Mouse (Mus musculus): ENCODE data around the gene Sntg2. TPM values are rescaled to one million over a fixed set of nuclear protein-coding genes. Genes with fewer than 3 reads are reported as not detected.

Sntg2 gene
- polyA plus RNA-seq, 1 experiment from 2014 or later, result 0.74 TPM

- no peaks in the 10 kb centered on the region for H3K27me3 ChIP-seq (ENCODE audit: control insufficient read depth, insufficient read depth, low read length)
- 92% methylated on average over 5 of the region's 5 CpGs for WGBS
These were observed 208.6 kb downstream of the Sntg2 start for GRCm38 (mm10) chr12:30164538-30164937.

GRCm38 (mm10) chr12:30164005-30164404, 209.2 kb downstream of the Sntg2 start:
- WGBS, result 95% methylated on average over 6 of the region's 6 CpGs
- DNase-seq (ENCODE audit: low spot score, missing footprints), result no peak
- H3K27ac ChIP-seq (ENCODE audit: low read depth, low read length), result no peak overlapping the region
- no peak for ATAC-seq (ENCODE audit: low FRiP score)
- no peaks in the 10 kb centered on the region for H3K4me1 ChIP-seq (ENCODE audit: control insufficient read depth, insufficient read depth, low read length)
- no peak overlapping the region for H3K4me3 ChIP-seq (ENCODE audit: low read depth, low read length)
- no peak overlapping the region for H3K4me2 ChIP-seq
- H3K36me3 ChIP-seq (ENCODE audit: control insufficient read depth, insufficient read depth, low read length), result no peaks in the 10 kb centered on the region
- H3K27me3 ChIP-seq (ENCODE audit: control insufficient read depth, insufficient read depth, low read length), result no peaks in the 10 kb centered on the region
- H3K9me3 ChIP-seq (ENCODE audit: control insufficient read depth, low read length), result no peaks in the 10 kb centered on the region
- H3K9ac ChIP-seq (ENCODE audit: low read length), result no peak overlapping the region

More at GRCm38 (mm10) chr12:30164538-30164937, 208.6 kb downstream of the Sntg2 start:
- no peaks in the 10 kb centered on the region for H3K4me1 ChIP-seq (ENCODE audit: control insufficient read depth, insufficient read depth, low read length)
- no peak overlapping the region for H3K27ac ChIP-seq (ENCODE audit: low read depth, low read length)
- ATAC-seq (ENCODE audit: low FRiP score), result no peak
- no peak overlapping the region for H3K4me3 ChIP-seq (ENCODE audit: low read depth, low read length)
- DNase-seq (ENCODE audit: low spot score, missing footprints), result no peak
- H3K36me3 ChIP-seq (ENCODE audit: control insufficient read depth, insufficient read depth, low read length), result no peaks in the 10 kb centered on the region
- H3K9me3 ChIP-seq (ENCODE audit: control insufficient read depth, low read length), result no peaks in the 10 kb centered on the region
- H3K9ac ChIP-seq (ENCODE audit: low read length), result no peak overlapping the region
- H3K4me2 ChIP-seq, result no peak overlapping the region

- Histone ChIP-seq H3K4me2 (no peak overlapping the region), H3K27ac (ENCODE audit: low read depth, low read length) (no peak overlapping the region), H3K9ac (ENCODE audit: low read length) (no peak overlapping the region), H3K4me3 (ENCODE audit: low read depth, low read length) (no peak overlapping the region), H3K36me3 (ENCODE audit: control insufficient read depth, insufficient read depth, low read length) (no peaks in the 10 kb centered on the region), H3K9me3 (ENCODE audit: control insufficient read depth, low read length) (no peaks in the 10 kb centered on the region), H3K27me3 (ENCODE audit: control insufficient read depth, insufficient read depth, low read length) (no peaks in the 10 kb centered on the region), H3K4me1 (ENCODE audit: control insufficient read depth, insufficient read depth, low read length) (no peaks in the 10 kb centered on the region)
- no peak for ATAC-seq (ENCODE audit: low FRiP score)
- WGBS, result 85% methylated on average over 5 of the region's 5 CpGs
- no peak for DNase-seq (ENCODE audit: low spot score, missing footprints)
These were observed 211.3 kb downstream of the Sntg2 start for GRCm38 (mm10) chr12:30161731-30162406.

GRCm38 (mm10) chr12:30160475-30160874, 212.7 kb downstream of the Sntg2 start:
- Histone ChIP-seq H3K36me3 (ENCODE audit: control insufficient read depth, insufficient read depth, low read length) (no peaks in the 10 kb centered on the region), H3K9ac (ENCODE audit: low read length) (no peak overlapping the region), H3K4me3 (ENCODE audit: low read depth, low read length) (no peak overlapping the region), H3K27ac (ENCODE audit: low read depth, low read length) (no peak overlapping the region), H3K4me1 (ENCODE audit: control insufficient read depth, insufficient read depth, low read length) (no peaks in the 10 kb centered on the region), H3K4me2 (no peak overlapping the region), H3K9me3 (ENCODE audit: control insufficient read depth, low read length) (no peaks in the 10 kb centered on the region), H3K27me3 (ENCODE audit: control insufficient read depth, insufficient read depth, low read length) (no peaks in the 10 kb centered on the region)
- ATAC-seq (ENCODE audit: low FRiP score) (no peak), DNase-seq (ENCODE audit: low spot score, missing footprints) (no peak)
- WGBS, result 86% methylated on average over 3 of the region's 3 CpGs

- Histone ChIP-seq H3K27me3 (ENCODE audit: control insufficient read depth, insufficient read depth, low read length) (no peaks in the 10 kb centered on the region), H3K9me3 (ENCODE audit: control insufficient read depth, low read length) (no peaks in the 10 kb centered on the region), H3K9ac (ENCODE audit: low read length) (no peak overlapping the region), H3K36me3 (ENCODE audit: control insufficient read depth, insufficient read depth, low read length) (no peaks in the 10 kb centered on the region), H3K4me3 (ENCODE audit: low read depth, low read length) (no peak overlapping the region), H3K4me2 (no peak overlapping the region), H3K4me1 (ENCODE audit: control insufficient read depth, insufficient read depth, low read length) (no peaks in the 10 kb centered on the region), H3K27ac (ENCODE audit: low read depth, low read length) (no peak overlapping the region)
- no peak for DNase-seq (ENCODE audit: low spot score, missing footprints)
- WGBS, result 89% methylated on average over 8 of the region's 8 CpGs
- ATAC-seq (ENCODE audit: low FRiP score), result no peak
These were observed 213.4 kb downstream of the Sntg2 start for GRCm38 (mm10) chr12:30159788-30160187.

GRCm38 (mm10) chr12:30154079-30154673, 219.0 kb downstream of the Sntg2 start:
- Histone ChIP-seq H3K4me3 (ENCODE audit: low read depth, low read length) (no peak overlapping the region), H3K4me2 (no peak overlapping the region), H3K36me3 (ENCODE audit: control insufficient read depth, insufficient read depth, low read length) (no peaks in the 10 kb centered on the region), H3K27ac (ENCODE audit: low read depth, low read length) (no peak overlapping the region), H3K4me1 (ENCODE audit: control insufficient read depth, insufficient read depth, low read length) (no peaks in the 10 kb centered on the region), H3K9ac (ENCODE audit: low read length) (no peak overlapping the region), H3K9me3 (ENCODE audit: control insufficient read depth, low read length) (no peaks in the 10 kb centered on the region), H3K27me3 (ENCODE audit: control insufficient read depth, insufficient read depth, low read length) (no peaks in the 10 kb centered on the region)
- DNase-seq (ENCODE audit: low spot score, missing footprints) (no peak), ATAC-seq (ENCODE audit: low FRiP score) (no peak)
- WGBS, result 73% methylated on average over 7 of the region's 7 CpGs

- no peak overlapping the region for H3K4me2 ChIP-seq
- H3K9ac ChIP-seq (ENCODE audit: low read length), result no peak overlapping the region
- no peaks in the 10 kb centered on the region for H3K9me3 ChIP-seq (ENCODE audit: control insufficient read depth, low read length)
- H3K27me3 ChIP-seq (ENCODE audit: control insufficient read depth, insufficient read depth, low read length), result no peaks in the 10 kb centered on the region
- no peaks in the 10 kb centered on the region for H3K36me3 ChIP-seq (ENCODE audit: control insufficient read depth, insufficient read depth, low read length)
- H3K4me1 ChIP-seq (ENCODE audit: control insufficient read depth, insufficient read depth, low read length), result no peaks in the 10 kb centered on the region
- ATAC-seq (ENCODE audit: low FRiP score) (no peak), DNase-seq (ENCODE audit: low spot score, missing footprints) (no peak)
- 61% methylated on average over 3 of the region's 3 CpGs for WGBS
- H3K27ac ChIP-seq (ENCODE audit: low read depth, low read length), result no peak overlapping the region
- H3K4me3 ChIP-seq (ENCODE audit: low read depth, low read length), result no peak overlapping the region
These were observed 231.1 kb downstream of the Sntg2 start for GRCm38 (mm10) chr12:30142085-30142484.

- ATAC-seq (ENCODE audit: low FRiP score) (no peak), DNase-seq (ENCODE audit: low spot score, missing footprints) (no peak)
- 96% methylated on average over 4 of the region's 4 CpGs for WGBS
- Histone ChIP-seq H3K9ac (ENCODE audit: low read length) (no peak within 1 kb of the TSS), H3K4me2 (no peak within 1 kb of the TSS), H3K27me3 (ENCODE audit: control insufficient read depth, insufficient read depth, low read length) (no peaks in the 10 kb centered on the region), H3K9me3 (ENCODE audit: control insufficient read depth, low read length) (no peaks in the 10 kb centered on the region), H3K4me3 (ENCODE audit: low read depth, low read length) (no peak within 1 kb of the TSS), H3K27ac (ENCODE audit: low read depth, low read length) (no peak within 1 kb of the TSS), H3K4me1 (ENCODE audit: control insufficient read depth, insufficient read depth, low read length) (no peaks in the 10 kb centered on the region), H3K36me3 (ENCODE audit: control insufficient read depth, insufficient read depth, low read length) (no peaks in the 10 kb centered on the region)
These were observed 240.7 kb downstream of the Sntg2 start, which contains the start of gene Tpo for GRCm38 (mm10) chr12:30132524-30132923. Tpo (minus strand) TSS chr12:30132624.

- no peaks in the 10 kb centered on the region for H3K4me1 ChIP-seq (ENCODE audit: control insufficient read depth, insufficient read depth, low read length)
- no peak overlapping the region for H3K4me2 ChIP-seq
- H3K9ac ChIP-seq (ENCODE audit: low read length), result no peak overlapping the region
- H3K27ac ChIP-seq (ENCODE audit: low read depth, low read length), result no peak overlapping the region
- WGBS, result 78% methylated on average over 6 of the region's 6 CpGs
- ATAC-seq (ENCODE audit: low FRiP score), result no peak
- H3K36me3 ChIP-seq (ENCODE audit: control insufficient read depth, insufficient read depth, low read length), result no peaks in the 10 kb centered on the region
- H3K27me3 ChIP-seq (ENCODE audit: control insufficient read depth, insufficient read depth, low read length), result no peaks in the 10 kb centered on the region
- H3K9me3 ChIP-seq (ENCODE audit: control insufficient read depth, low read length), result no peaks in the 10 kb centered on the region
- no peak for DNase-seq (ENCODE audit: low spot score, missing footprints)
- H3K4me3 ChIP-seq (ENCODE audit: low read depth, low read length), result no peak overlapping the region
These were observed 243.8 kb downstream of the Sntg2 start for GRCm38 (mm10) chr12:30129411-30129716.

Measured in midbrain, embryonic 11.5 days (tissue).